Mouse (Mus musculus) CH12.LX (cell line): ENCODE data around the gene Smc4. TPM values are rescaled to one million over a fixed set of nuclear protein-coding genes. Genes with fewer than 3 reads are reported as not detected.

ENCODE experiments used
- DNase-seq: peaks from one replicate; pipeline ENCODE4 v3.0.0-alpha.2; 2013; ENCODE audit errors: extremely low read depth
- H3K27ac ChIP-seq: 2 replicates; pipeline ENCODE4 v1.5.1; 2012; ENCODE audit warnings: low read depth, mild to moderate bottlenecking, control low read depth, moderate library complexity; ENCODE audit not compliant: insufficient read depth
- H3K27me3 ChIP-seq: replicated peaks from 2 replicates; pipeline ENCODE3; 2012; ENCODE audit warnings: inconsistent platforms
- H3K36me3 ChIP-seq, 2 experiments: replicated peaks in 1 of 2; 2 replicates each; pipeline versions ENCODE3 to v1.6.1; 2012; ENCODE audit warnings: inconsistent platforms in 1 of 2, low read length in 1 of 2, mild to moderate bottlenecking in 1 of 2, mixed read lengths in 1 of 2, moderate library complexity in 1 of 2; ENCODE audit not compliant: control insufficient read depth in 1 of 2, insufficient read depth in 1 of 2
- H3K4me1 ChIP-seq, 2 experiments: 2 replicates each; pipeline ENCODE4 v1.6.1; 2012; ENCODE audit warnings: inconsistent platforms in 1 of 2, moderate library complexity in 1 of 2; ENCODE audit not compliant: insufficient read depth in 2 of 2, control insufficient read depth in 1 of 2
- H3K4me2 ChIP-seq: 2 replicates; pipeline ENCODE4 v1.6.1; 2012; ENCODE audit warnings: low read depth, mild to moderate bottlenecking, control low read depth; ENCODE audit not compliant: poor library complexity, insufficient read depth, severe bottlenecking
- H3K4me3 ChIP-seq, 3 experiments: fragments of 150-350 bp in 1 of 3; sonication (generic) in 1 of 3; replicated peaks in 1 of 3; 2 replicates each; pipeline versions ENCODE3 to v1.5.1; 2011 to 2012; ENCODE audit warnings: low read depth in 2 of 3, low read length in 2 of 3, mild to moderate bottlenecking in 2 of 3, moderate library complexity in 2 of 3, control low read depth in 1 of 3, improper control_type of control experiment in 1 of 3, inconsistent platforms in 1 of 3, mixed read lengths in 1 of 3; ENCODE audit not compliant: poor library complexity in 1 of 3
- H3K79me2 ChIP-seq: replicated peaks from 2 replicates; pipeline ENCODE4 v1.6.1; 2012; ENCODE audit warnings: mild to moderate bottlenecking, moderate library complexity; ENCODE audit not compliant: control insufficient read depth, poor library complexity, insufficient read depth, severe bottlenecking; ENCODE audit errors: extremely low read depth
- H3K9ac ChIP-seq: 2 replicates; pipeline ENCODE4 v1.6.1; 2012; ENCODE audit warnings: low read depth, mild to moderate bottlenecking, control low read depth, moderate library complexity; ENCODE audit not compliant: insufficient read depth
- H3K9me3 ChIP-seq: replicated peaks from 2 replicates; pipeline ENCODE3; 2012; ENCODE audit warnings: low read length, inconsistent platforms, mixed read lengths
- BHLHE40 ChIP-seq: IDR thresholded peaks from 2 replicates; pipeline ENCODE4 v1.6.1; 2011; ENCODE audit warnings: mild to moderate bottlenecking, low read depth, low read length, improper control_type of control experiment
- CHD2 ChIP-seq: IDR thresholded peaks from 2 replicates; pipeline ENCODE4 v1.6.1; 2011; ENCODE audit warnings: low read length, improper control_type of control experiment
- CTCF ChIP-seq, 2 experiments: IDR thresholded peaks in 1 of 2; conservative IDR thresholded peaks in 1 of 2; 2 replicates each; pipeline ENCODE4 v1.5.1; 2011 to 2012; ENCODE audit warnings: low read depth in 2 of 2, low read length in 2 of 2, improper control_type of control experiment in 1 of 2, inconsistent platforms in 1 of 2, mild to moderate bottlenecking in 1 of 2, moderate library complexity in 1 of 2
- HCFC1 ChIP-seq: IDR thresholded peaks from 2 replicates; pipeline ENCODE4 v1.6.1; 2012; ENCODE audit warnings: low read depth, mild to moderate bottlenecking, inconsistent platforms, low read length, improper control_type of control experiment
- JUND ChIP-seq: conservative IDR thresholded peaks from 2 replicates; pipeline ENCODE4 v1.6.1; 2011; ENCODE audit warnings: low read depth, low read length, improper control_type of control experiment
- MAX ChIP-seq: IDR thresholded peaks from 2 replicates; pipeline ENCODE4 v1.6.1; 2011; ENCODE audit warnings: low read length, improper control_type of control experiment
- MAZ ChIP-seq: IDR thresholded peaks from 2 replicates; pipeline ENCODE4 v1.6.1; 2012; ENCODE audit warnings: low read depth, mild to moderate bottlenecking, inconsistent platforms, low read length, improper control_type of control experiment, moderate library complexity
- MEF2A ChIP-seq: IDR thresholded peaks from 2 replicates; pipeline ENCODE4 v1.6.1; 2014; ENCODE audit warnings: low read depth, mild to moderate bottlenecking, inconsistent platforms, low read length, improper control_type of control experiment, borderline replicate concordance
- MXI1 ChIP-seq: IDR thresholded peaks from 2 replicates; pipeline ENCODE4 v1.6.1; 2011; ENCODE audit warnings: mild to moderate bottlenecking, low read depth, low read length, improper control_type of control experiment
- MYC ChIP-seq: IDR thresholded peaks from 2 replicates; pipeline ENCODE4 v1.6.1; 2011; ENCODE audit warnings: low read depth, mild to moderate bottlenecking, improper control_type of control experiment, low read length
- NELFE ChIP-seq: IDR thresholded peaks from 2 replicates; pipeline ENCODE4 v1.6.1; 2011; ENCODE audit warnings: low read depth, low read length, improper control_type of control experiment
- PAX5 ChIP-seq: IDR thresholded peaks from 2 replicates; pipeline ENCODE4 v1.6.1; 2012; ENCODE audit warnings: low read length, inconsistent platforms, mixed read lengths
- POLR2A ChIP-seq: IDR thresholded peaks from 2 replicates; pipeline ENCODE4 v1.6.1; 2011; ENCODE audit warnings: low read depth, mild to moderate bottlenecking, improper control_type of control experiment, low read length
- POLR2AphosphoS2 ChIP-seq: IDR thresholded peaks from 2 replicates; pipeline ENCODE4 v1.6.1; 2011; ENCODE audit warnings: low read depth, low read length, improper control_type of control experiment
- RCOR1 ChIP-seq: conservative IDR thresholded peaks from 2 replicates; pipeline ENCODE4 v1.6.1; 2012; ENCODE audit warnings: low read depth, mild to moderate bottlenecking, inconsistent platforms, low read length, improper control_type of control experiment
- SMC3 ChIP-seq: IDR thresholded peaks from 2 replicates; pipeline ENCODE4 v1.6.1; 2011; ENCODE audit warnings: low read depth, low read length, improper control_type of control experiment
- TCF12 ChIP-seq: IDR thresholded peaks from 2 replicates; pipeline ENCODE4 v1.6.1; 2014; ENCODE audit warnings: low read depth, mild to moderate bottlenecking, inconsistent platforms, low read length, improper control_type of control experiment
- UBTF ChIP-seq: IDR thresholded peaks from 2 replicates; pipeline ENCODE4 v1.6.1; 2012; ENCODE audit warnings: low read depth, mild to moderate bottlenecking, inconsistent platforms, low read length, improper control_type of control experiment, moderate library complexity
- dilution Hi-C: fragments of 300-500 bp; cut with MboI; formaldehyde crosslinking; loops from 2 replicates; pipeline ENCODE4 v1.14.3; 2020; ENCODE audit warnings: low sequenced_read_pairs; ENCODE audit not compliant: extremely low pct_unique_long_range_greater_than_20kb, extremely low pct_ligation_motif_present
- in situ Hi-C: fragments of 300-500 bp; cut with MboI; formaldehyde crosslinking; loops from 3 replicates; pipeline ENCODE4 v1.14.3; 2019; ENCODE audit warnings: low sequenced_read_pairs, low pct_ligation_motif_present, low pct_unique_long_range_greater_than_20kb, mixed read lengths
- polyA plus RNA-seq: library from polyadenylated mRNA; unstranded; fragments of >175 nt; gene quantifications from 2 replicates; pipeline ENCODE4 v1.2.1, GENCODE M21; 2012; ENCODE audit warnings: low read depth; ENCODE audit not compliant: insufficient read length
- total RNA-seq, 2 experiments: library from RNA; depleted of rRNA; stranded (reverse); fragments of 300-350 nt in 1 of 2; fragments of >200 nt in 1 of 2; gene quantifications; 2 replicates each; pipeline ENCODE4 v1.2.3; 2012 to 2014

Smc4 gene
- total and polyA plus RNA-seq, 3 experiments = 57.2 to 140 (median 116) TPM

GRCm38 (mm10) chr3:69002781-69003180 is 1.8 kb upstream of the Smc4 start:
- dilution Hi-C loops (no loop called here), in situ Hi-C loops (no loop called here)
- H3K4me2 ChIP-seq = no peak overlapping the region
- H3K4me1 ChIP-seq = no peaks in the 10 kb centered on the region
- peaks cover 0 to 13% of the 10 kb centered on the region in 2 experiments for H3K36me3 ChIP-seq
- TF ChIP-seq MEF2A (no peak), CTCF (conservative IDR thresholded peaks at IDR 0.05 in 1 of 2, IDR thresholded peaks at IDR 0.05 in 1 of 2; ENCODE audit: low read depth in 2 of 2, low read length in 2 of 2) (peak in 1 of 2 experiments; percentile 29; a peak in 3 of 4 replicates)
- no peak overlapping the region for H3K9ac ChIP-seq
- no peak overlapping the region for H3K4me3 ChIP-seq
- no peak for DNase-seq
- peaks cover 37% of the 10 kb centered on the region for H3K79me2 ChIP-seq
- H3K27me3 ChIP-seq = no peaks in the 10 kb centered on the region
- no peak overlapping the region for H3K27ac ChIP-seq
- H3K9me3 ChIP-seq = peaks cover 2% of the 10 kb centered on the region

GRCm38 (mm10) chr3:69004055-69004436 is 492 bp upstream of the Smc4 start:
- Histone ChIP-seq H3K79me2 (peaks cover 40% of the 10 kb centered on the region), H3K9ac (peak overlapping the region; percentile 89), H3K27ac (no peak overlapping the region), H3K9me3 (peaks cover 2% of the 10 kb centered on the region), H3K36me3 (peaks cover 2 to 13% of the 10 kb centered on the region in 2 experiments), H3K4me3 (peak overlapping the region; percentile 86 to 98 (median 89)), H3K4me2 (peak overlapping the region; percentile 96), H3K27me3 (no peaks in the 10 kb centered on the region), H3K4me1 (peaks cover 0 to 6% of the 10 kb centered on the region in 2 experiments; a peak in 1 of 4 replicates)
- TF ChIP-seq JUND (no peak), CTCF (conservative IDR thresholded peaks at IDR 0.05 in 1 of 2, IDR thresholded peaks at IDR 0.05 in 1 of 2; ENCODE audit: low read depth in 2 of 2, low read length in 2 of 2) (peak in 1 of 2 experiments; percentile 15; a peak in 1 of 4 replicates), MXI1 (no peak)
- in situ Hi-C loops = no loop called here
- dilution Hi-C loops = no loop called here
- no peak for DNase-seq

DNA sequence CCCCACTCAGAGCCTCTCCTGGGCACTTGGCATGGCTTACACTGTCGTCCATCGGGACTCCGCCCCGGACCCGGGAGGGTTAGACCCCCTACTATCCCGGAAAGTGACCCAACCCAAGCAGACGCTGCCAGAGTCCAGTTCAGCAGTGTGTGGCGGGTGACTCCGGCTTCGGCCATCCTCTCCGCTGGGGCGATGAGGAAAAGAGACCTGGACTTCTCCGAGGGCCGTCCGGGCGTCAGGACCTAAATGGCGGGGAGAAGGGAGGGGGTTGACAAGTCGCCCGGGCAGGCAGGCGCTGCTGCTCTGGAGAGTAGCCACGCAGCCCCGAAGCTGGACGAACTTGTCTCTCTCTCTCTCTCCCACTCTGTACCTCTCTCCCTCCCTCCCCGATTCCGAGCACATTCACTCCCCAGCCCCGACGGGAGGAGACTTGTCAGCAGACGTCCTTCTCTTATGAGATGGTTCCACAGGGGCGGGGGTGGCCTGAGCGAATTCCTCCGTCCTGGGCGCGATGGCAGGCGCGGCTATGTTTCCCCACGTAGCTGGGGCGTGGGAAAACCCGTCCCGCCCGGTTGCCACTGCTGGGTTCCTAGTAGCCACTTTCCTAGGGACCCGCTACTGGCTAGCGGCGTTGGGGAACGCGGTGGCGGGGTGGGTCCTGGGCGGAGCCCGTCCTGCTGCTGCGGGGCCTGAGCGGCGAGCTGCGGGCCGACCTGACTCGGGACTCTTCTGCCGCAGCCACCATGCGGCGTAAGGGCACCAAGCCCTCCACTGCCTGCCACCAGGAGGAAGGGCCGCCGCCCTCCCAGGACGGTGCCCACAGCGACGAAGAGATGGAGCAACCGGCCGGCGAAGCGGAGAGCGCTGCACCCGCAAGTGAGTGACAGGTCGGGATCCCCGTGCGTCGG is 1.1 kb downstream of the Smc4 start:
- peaks cover 2 to 20% of the 10 kb centered on the region in 2 experiments for H3K36me3 ChIP-seq
- TF ChIP-seq PAX5 (no peak), RCOR1 (no peak), HCFC1 (no peak), MAZ (no peak), TCF12 (no peak), MYC (no peak), UBTF (peak; percentile 23), POLR2A (0 out of 2 replicates have a peak, but pooled peaks have one; percentile 1), BHLHE40 (no peak), MAX (no peak), CHD2 (no peak), SMC3 (no peak), NELFE (no peak), POLR2AphosphoS2 (no peak), MEF2A (no peak), MXI1 (no peak)
- H3K4me3 ChIP-seq = peak overlapping the region; percentile 57 to 97 (median 89)
- peak overlapping the region; percentile 78 for H3K27ac ChIP-seq
- peaks cover 0 to 16% of the 10 kb centered on the region in 2 experiments; a peak in 1 of 4 replicates for H3K4me1 ChIP-seq
- peaks cover 2% of the 10 kb centered on the region for H3K9me3 ChIP-seq
- H3K79me2 ChIP-seq = peaks cover 39% of the 10 kb centered on the region
- in situ Hi-C loops = no loop called here
- peak overlapping the region; percentile 80 for H3K9ac ChIP-seq
- peak overlapping the region; percentile 88; the same call in 1 of the 2 replicates for H3K4me2 ChIP-seq
- H3K27me3 ChIP-seq = no peaks in the 10 kb centered on the region
- no peak for DNase-seq
- dilution Hi-C loops = no loop called here
